Mouse (Mus musculus): Measurements from ENCODE around the gene Rybp.

DNA sequence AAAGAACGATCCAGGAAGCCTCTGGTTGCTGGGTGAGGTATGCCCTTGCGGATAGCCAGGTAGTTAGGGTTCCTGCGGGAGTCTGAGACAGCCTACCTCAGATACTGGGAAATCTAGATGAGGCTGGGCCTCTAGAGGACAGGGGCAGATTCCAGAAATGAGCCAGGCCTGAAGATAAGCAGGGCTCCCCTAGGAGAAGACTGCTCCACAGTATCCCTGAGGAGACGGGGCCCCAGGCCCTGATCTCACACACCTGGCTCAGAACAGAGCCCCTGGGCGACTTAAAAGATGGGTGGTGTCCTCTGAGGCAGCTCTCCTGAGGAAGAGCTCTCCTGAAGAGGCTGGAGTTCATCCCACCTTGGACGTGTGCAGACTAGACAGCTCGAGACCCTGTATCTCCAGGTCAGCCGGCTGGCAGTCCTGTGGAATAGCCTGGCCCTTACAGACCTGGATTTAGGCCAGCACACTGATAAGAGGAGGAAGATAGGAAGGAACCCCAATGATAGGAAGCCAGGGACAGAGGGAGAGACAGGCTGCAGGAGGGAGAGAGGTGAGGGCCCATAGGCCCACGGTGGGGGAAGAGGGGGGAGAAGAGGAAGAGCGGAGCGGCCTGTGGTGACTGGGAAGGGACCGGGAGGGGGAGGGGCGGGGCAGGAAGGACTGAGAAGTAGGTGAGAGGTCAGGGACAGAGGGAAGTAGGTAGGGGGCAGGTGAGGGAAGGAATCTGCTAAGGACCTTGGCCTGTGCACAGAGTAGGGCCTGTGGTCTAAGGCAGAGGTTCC lies 73.0 kb downstream of the Rybp start:
- TF ChIP-seq GATA1 (IDR thresholded peaks at IDR 0.05; ENCODE audit: low read length), result no peak
- no peak for TF ChIP-seq TAL1 (IDR thresholded peaks at IDR 0.05; ENCODE audit: low read length)
